Comparison of ENCODE assay signal across 17 mouse cellular contexts in the genomic region with DNA sequence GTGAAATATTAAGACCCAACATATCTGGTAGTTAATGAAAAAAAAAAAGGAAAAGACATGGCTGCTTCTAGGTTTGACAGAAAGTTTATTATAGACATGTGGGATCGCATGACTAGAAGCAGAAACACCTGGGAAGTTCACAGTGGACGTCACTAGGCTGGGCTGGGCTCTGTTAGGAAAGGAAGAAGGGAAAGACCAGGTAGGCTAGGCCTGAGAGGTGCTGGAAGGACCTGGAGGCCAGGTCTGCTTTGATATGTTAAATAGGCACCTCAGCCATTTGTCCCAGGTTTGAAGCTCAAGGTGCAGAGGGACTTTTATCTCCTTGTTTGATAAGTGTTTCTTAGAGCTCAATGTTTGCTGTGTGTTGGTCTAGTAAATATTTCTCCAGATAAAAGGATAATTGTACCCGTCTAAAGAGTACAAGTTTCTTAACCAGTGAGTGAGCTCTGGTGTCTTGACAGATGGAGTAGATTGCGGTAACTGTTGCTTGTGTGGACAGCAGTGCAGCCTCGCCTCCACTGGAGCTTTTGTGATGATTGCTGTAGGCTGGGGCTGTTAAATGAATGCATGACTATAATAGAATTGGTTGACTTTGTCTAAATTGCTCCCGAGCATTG. TPM values are rescaled to one million over a fixed set of nuclear protein-coding genes. Genes with fewer than 3 reads are reported as not detected.
"Had no signal": no experiment of that assay in that cellular context is flagged by ENCODE, and none has a peak within 500 bp of the region (broad histone marks: within the 10 kb centered on the region; RNA-seq: fewer than 3 reads in every experiment).

No protein-coding gene starts in this region.

- H3K27ac ChIP-seq: kidney, postnatal 0 days; limb, embryonic 10.5 days; liver, embryonic 15.5 days; midbrain, embryonic 10.5 days; neural tube, embryonic 13.5 days had no signal

- H3K4me3 ChIP-seq: limb, embryonic 10.5 days; liver, embryonic 15.5 days; midbrain, embryonic 10.5 days; neural tube, embryonic 13.5 days had no signal

- H3K4me1 ChIP-seq: limb, embryonic 10.5 days had no signal

- H3K4me2 ChIP-seq: liver, embryonic 11.5 days; liver, embryonic 15.5 days; neural tube, embryonic 13.5 days had no signal

- DNase-seq: kidney, adult 9 months; kidney, postnatal 36 days; layer of hippocampus, adult 9-11 months; layer of hippocampus, postnatal 36 days; lung, adult 2 months; lung, postnatal 4 days; retina, postnatal 1 day; right cerebral cortex, postnatal 14 days had no signal

- H3K9me3 ChIP-seq: limb, embryonic 10.5 days; liver, embryonic 15.5 days; midbrain, embryonic 10.5 days; neural tube, embryonic 13.5 days had no signal

- H3K27me3 ChIP-seq: liver, embryonic 15.5 days; neural tube, embryonic 13.5 days had no signal

- H3K9ac ChIP-seq: liver, embryonic 15.5 days; neural tube, embryonic 13.5 days had no signal

- ATAC-seq: inflammation-experienced regulatory T-cells, adult 6 months; lung, postnatal 0 days; midbrain, embryonic 16.5 days had no signal

RNA-seq across cellular contexts. Expression of a gene that starts 53.6 kb away (rescaled TPM):
- polyA plus RNA-seq: inflammation-experienced regulatory T-cells, adult 6 months had no signal
